Mouse (Mus musculus) adrenal gland, adult 2 months (tissue): ENCODE data around the gene Cdh16. TPM values are rescaled to one million over a fixed set of nuclear protein-coding genes. Genes with fewer than 3 reads are reported as not detected.
A peak's percentile ranks its signal among the peaks of the same experiment; 100 is the strongest.

Source experiments
- DNase-seq: peaks from one replicate; pipeline ENCODE4 v3.0.0; 2021
- polyA plus RNA-seq: library from polyadenylated mRNA; depleted of rRNA; stranded (reverse); fragments of >200 nt; gene quantifications from 2 replicates; pipeline ENCODE4 v1.2.3, GENCODE M21; 2012; rRNA removed
- total RNA-seq, 2 experiments: library from RNA; stranded (reverse); gene quantifications; 2 replicates each; pipeline ENCODE4 v1.2.3; 2021

Gene Cdh16
- total and polyA plus RNA-seq, 3 experiments: not detected

DNA sequence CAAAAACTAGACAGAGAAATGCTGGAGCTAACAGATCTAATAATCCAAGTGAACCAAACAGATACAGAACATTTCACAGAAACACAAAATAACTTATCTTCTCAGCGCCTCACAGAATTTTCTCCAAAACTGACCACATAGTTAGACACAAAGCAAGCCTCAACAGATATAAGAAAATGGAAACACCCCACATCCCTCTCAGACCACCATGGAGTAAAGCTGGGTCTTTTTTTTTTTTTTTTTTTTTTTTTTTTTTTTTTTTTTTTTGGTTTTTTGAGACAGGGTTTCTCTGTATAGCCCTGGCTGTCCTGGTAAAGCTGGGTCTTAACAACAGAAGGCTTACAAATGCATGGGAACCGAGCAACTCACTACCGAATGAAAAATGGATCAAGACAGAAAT lies 47.4 kb downstream of the Cdh16 start:
- DNase-seq: no peak

DNA sequence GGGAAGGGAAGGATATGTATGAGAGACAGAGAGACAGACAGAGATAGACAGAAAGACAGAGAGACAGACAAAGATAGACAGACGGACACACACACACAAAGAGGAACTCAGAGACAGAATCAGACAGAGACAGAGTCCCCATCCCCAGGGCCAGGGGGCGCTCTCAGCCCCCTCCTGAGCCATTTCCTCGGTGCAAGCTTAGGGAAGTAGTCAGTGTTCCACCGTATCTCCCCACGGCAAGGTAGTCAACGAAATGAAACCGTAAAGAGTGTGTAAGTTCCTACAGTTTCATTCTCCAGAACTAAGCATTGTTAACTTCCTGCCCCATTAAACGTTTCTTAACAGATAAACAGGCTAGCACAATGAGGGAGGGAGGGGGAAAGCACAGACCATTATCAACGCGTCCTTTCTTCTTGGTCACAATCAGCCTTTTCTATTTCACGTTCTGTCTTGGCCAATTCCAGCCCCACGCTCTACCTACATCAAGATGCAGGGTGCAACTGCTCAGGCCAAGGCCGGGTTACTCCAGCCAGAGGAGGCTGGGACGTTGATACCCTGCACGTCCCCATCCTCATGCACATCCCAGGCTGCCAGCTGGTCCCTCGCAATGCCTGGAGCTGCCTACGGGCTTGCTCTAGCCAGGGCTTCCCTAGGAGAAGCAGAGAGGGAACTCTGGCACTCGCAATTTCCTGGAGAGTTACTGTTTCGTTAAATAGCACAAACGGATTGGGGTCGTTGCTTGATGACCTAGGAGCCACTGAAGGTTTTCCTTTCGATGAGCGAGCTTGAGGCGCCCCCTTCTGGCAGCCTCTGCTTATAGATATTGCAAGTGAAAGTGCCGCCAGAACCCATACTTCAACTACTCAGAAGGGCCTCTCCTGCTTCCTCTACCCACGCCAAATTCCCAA lies 53.5 kb downstream of the Cdh16 start:
- DNase-seq: peak; percentile 82

DNA sequence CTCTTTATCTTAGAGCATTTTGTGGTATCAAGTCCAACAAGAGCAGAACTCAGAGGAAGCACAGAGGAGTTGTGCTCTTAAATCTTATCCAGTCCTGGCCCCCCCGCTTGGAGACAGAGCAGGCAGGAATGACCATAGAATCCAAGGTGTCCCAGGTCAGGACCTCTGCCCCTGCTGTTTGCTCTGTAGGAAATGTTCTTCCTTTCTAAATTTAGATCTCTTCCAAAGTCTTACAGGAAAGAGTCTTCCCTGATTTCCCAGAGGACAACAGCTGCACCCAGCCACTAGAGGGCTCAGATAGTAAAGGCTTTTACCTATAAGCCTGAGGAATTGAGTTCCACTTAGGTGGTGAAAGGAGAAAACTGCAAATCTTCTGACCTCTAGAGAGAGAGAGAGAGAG lies 54.6 kb downstream of the Cdh16 start:
- peak; percentile 50 for DNase-seq

DNA sequence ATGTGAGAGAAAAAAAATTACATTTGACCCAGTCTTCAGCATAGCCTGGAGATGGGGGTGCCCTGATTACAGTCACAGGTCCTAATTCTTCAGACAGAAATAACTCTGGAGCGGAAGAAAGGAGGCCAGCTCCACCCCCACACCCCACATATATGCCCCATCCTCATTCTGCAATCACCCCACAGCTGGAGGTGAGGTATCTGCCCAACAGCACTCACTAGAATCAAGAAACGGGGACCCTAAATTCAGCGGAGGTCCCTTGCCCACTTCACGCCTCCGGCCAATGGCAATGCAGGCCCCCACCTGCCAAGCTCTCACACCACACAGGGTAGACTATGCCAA lies 58.8 kb downstream of the Cdh16 start:
- no peak for DNase-seq

DNA sequence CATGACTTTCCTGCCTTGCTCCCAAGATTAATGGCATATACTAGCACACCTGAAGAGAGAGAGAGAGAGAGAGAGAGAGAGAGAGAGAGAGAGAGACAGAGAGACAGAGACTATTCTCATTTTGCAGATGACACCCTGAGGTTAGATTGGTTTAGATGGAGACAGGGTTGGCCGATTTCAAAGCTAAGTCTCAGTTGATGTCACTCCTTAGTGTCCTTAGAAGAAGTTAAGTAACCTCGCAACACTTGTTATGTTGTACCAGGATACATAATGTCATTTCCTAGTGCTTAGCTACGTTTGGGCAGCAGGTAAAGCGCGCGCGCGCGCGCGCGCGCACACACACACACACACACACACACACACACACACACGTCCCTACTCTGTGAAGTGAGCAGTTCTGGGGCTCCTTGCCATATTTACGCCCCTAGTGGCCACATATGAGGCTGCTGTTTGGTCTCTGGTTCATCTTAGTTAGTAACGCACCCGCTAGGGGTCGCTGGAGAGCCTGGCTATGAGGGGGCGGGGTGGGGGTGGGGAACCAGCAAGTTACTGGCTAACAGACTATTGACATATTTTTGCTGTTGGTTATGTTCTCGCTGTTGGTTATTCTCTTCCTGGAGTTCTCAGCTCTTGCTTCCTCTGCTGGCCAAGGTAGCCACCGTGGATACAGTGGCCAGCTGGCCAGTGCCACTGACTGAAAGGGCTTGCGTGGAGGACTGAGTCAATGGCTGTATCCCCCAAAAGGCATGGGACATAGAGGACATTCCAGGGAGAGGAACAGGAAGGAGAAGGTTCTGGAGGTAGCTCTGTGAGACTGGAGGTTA lies 59.4 kb downstream of the Cdh16 start:
- peak; percentile 85 for DNase-seq

DNA sequence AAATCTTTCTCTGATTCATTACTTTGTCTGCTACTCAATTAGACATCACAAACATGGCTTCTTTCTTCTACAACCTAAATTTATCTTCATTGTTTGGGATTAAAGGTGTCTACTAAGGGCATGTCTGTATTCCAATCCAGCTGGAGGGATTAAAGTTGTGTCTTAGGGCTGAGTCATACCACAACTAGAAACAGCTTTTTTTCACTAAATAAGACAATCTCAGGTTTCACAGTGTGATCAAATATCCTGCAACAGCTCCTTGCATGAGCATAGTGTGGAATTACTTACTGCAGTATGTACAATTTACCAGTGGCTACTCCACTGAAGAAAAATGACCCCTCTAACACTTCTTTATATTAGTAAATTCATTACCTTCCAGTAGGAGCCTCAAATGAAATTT lies 63.5 kb downstream of the Cdh16 start:
- DNase-seq: no peak

DNA sequence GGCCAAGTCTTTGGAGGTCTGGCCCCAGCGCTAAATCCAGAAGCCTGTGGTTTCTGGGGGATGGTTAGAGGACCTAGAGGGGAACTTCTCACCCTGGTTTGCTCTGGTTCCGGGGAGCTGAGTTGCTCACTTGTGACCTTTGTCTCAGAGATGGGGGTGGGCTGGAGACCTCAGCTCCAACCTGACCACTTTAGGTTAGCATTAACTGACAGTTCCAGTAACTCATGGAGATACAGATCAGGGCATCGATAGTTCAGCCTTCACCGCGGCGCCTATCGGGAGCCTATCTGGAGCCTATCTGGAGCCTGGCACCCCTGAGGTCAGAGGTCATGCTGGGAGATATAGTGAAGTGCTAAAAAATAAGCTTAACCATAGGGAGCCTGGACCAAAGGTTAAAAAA lies 67.0 kb downstream of the Cdh16 start:
- no peak for DNase-seq

DNA sequence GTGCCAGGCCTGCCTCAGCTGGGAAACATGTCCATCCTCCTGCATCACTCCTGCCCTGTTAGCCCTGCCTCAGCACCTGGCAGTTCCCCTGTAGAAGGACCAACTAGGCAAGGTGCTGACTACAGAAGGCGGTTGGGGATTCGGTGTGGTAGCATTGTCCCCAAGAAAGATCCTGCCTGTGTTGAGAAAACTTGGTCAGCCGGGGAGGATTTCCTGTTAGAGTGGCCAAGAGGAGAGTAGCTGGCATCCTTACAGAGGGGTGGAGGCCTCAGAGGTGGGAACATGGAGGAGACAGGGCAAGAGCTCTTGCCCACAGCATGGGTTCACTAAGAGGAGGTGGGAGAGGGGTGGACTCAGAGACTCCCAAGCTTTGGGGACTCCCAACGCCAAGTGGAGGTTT lies 69.0 kb downstream of the Cdh16 start:
- DNase-seq: no peak

Other genes starting within 250 kb of the Cdh16 start
- gene Cmtm4, start 228.6 kb downstream of the Cdh16 start, total RNA-seq: 10 to 100 TPM; 31.1 to 53.2 TPM
- gene Cmtm4, start 228.6 kb downstream of the Cdh16 start, polyA plus RNA-seq: 19.1 and 19.5 TPM in 2 replicates
- 100 to 1,000 TPM in 1 of 2 experiments, 10 to 100 TPM in 1; 90.6 to 168 TPM for gene Dync1li2, start 181.3 kb downstream of the Cdh16 start, total RNA-seq
- gene Dync1li2, start 181.3 kb downstream of the Cdh16 start, polyA plus RNA-seq: 9.5 and 10.5 TPM in 2 replicates
- gene Terb1, start 114.5 kb downstream of the Cdh16 start, total RNA-seq: not detected
- gene Terb1, start 114.5 kb downstream of the Cdh16 start, polyA plus RNA-seq: not detected in 2 replicates
- gene Nae1, start 89.8 kb downstream of the Cdh16 start, total RNA-seq: 10 to 100 TPM; 31.1 to 40.8 TPM
- 1.1 and 2.0 TPM in 2 replicates for gene Nae1, start 89.8 kb downstream of the Cdh16 start, polyA plus RNA-seq
- gene Car7, start 89.7 kb downstream of the Cdh16 start, total RNA-seq: 1 to 10 TPM; 1.9 to 4.2 TPM
- 13.4 and 14.5 TPM in 2 replicates for gene Car7, start 89.7 kb downstream of the Cdh16 start, polyA plus RNA-seq
- gene Pdp2, start 32.9 kb downstream of the Cdh16 start, total RNA-seq: 10 to 100 TPM; 30.7 to 37.3 TPM
- gene Pdp2, start 32.9 kb downstream of the Cdh16 start, polyA plus RNA-seq: 6.5 and 7.6 TPM in 2 replicates
- 10 to 100 TPM in 1 of 2 experiments, 1 to 10 TPM in 1; 3.3 to 14.4 TPM for gene Rrad, start 6.9 kb upstream of the Cdh16 start, total RNA-seq
- gene Rrad, start 6.9 kb upstream of the Cdh16 start, polyA plus RNA-seq: 4.1 and 7.4 TPM in 2 replicates
- 10 to 100 TPM; 44.9 to 47.9 TPM for gene Ciao2b, start 17.6 kb upstream of the Cdh16 start, total RNA-seq
- gene Ciao2b, start 17.6 kb upstream of the Cdh16 start, polyA plus RNA-seq: 24.2 and 26.0 TPM in 2 replicates
- gene Ces2a, start 109.6 kb upstream of the Cdh16 start, total RNA-seq: under 1 TPM in 1 of 2 experiments, not detected in 1; 0.72 TPM
- gene Ces2a, start 109.6 kb upstream of the Cdh16 start, polyA plus RNA-seq: 0.74 TPM in 1 of 2 replicates, not detected in the other
- under 1 TPM; 0.17 TPM for gene Ces2b, start 207.2 kb upstream of the Cdh16 start, total RNA-seq
- gene Ces2b, start 207.2 kb upstream of the Cdh16 start, polyA plus RNA-seq: not detected in 2 replicates
- not detected for gene Ces2c, start 222.7 kb upstream of the Cdh16 start, total RNA-seq
- 0.04 TPM in 1 of 2 replicates, not detected in the other for gene Ces2c, start 222.7 kb upstream of the Cdh16 start, polyA plus RNA-seq